Mouse (Mus musculus): Measurements from ENCODE around the gene Gm10717. TPM values are rescaled to one million over a fixed set of nuclear protein-coding genes. Genes with fewer than 3 reads are reported as not detected.
"Not testable (repeated sequence)": the region's sequence is repeated elsewhere in the genome, so short reads cannot be mapped to it uniquely, and the experiment has no call there.

The Gm10717 gene
- polyA plus RNA-seq, 1 experiment from 2014 or later, result 0.26 TPM

GRCm38 (mm10) chr9:3030677-3031318 lies 5.6 kb downstream of the Gm10717 start:
- 43% methylated on average over 3 of the region's 10 CpGs for WGBS
- H3K4me3 ChIP-seq; H3K27me3 ChIP-seq (ENCODE audit: insufficient read depth, poor library complexity, severe bottlenecking): not testable (repeated sequence)

GRCm38 (mm10) chr9:3034299-3034698 lies 9.1 kb downstream of the Gm10717 start, which contains the start of gene Gm17535:
Gm17535 (plus strand) TSS chr9:3034599.
- H3K36me3 ChIP-seq; DNase-seq (ENCODE audit: low spot score); H3K4me3 ChIP-seq; H3K4me1 ChIP-seq (replicated peaks); H3K9me3 ChIP-seq; H3K27ac ChIP-seq; H3K27me3 ChIP-seq (ENCODE audit: insufficient read depth, poor library complexity, severe bottlenecking): not testable (repeated sequence)
- 28% methylated on average over 1 of the region's 8 CpGs for WGBS

More at GRCm38 (mm10) chr9:3030677-3031318, 5.6 kb downstream of the Gm10717 start:
- peak; percentile 96 for DNase-seq (ENCODE audit: low spot score)
- not testable (repeated sequence) for H3K27ac ChIP-seq; H3K36me3 ChIP-seq; H3K4me1 ChIP-seq (replicated peaks); H3K9me3 ChIP-seq

- not testable (repeated sequence) for H3K4me3 ChIP-seq; H3K27ac ChIP-seq; DNase-seq (ENCODE audit: low spot score); H3K27me3 ChIP-seq (ENCODE audit: insufficient read depth, poor library complexity, severe bottlenecking); H3K36me3 ChIP-seq; H3K4me1 ChIP-seq (replicated peaks)
- peaks cover 13% of the 10 kb centered on the region; the same call in 1 of the 2 replicates for H3K9me3 ChIP-seq
- 77% methylated on average over 8 of the region's 8 CpGs for WGBS
These were observed 11.4 kb downstream of the Gm10717 start, which contains the start of gene Gm10715 for GRCm38 (mm10) chr9:3036577-3036976. Gm10715 (plus strand) TSS chr9:3036877.

GRCm38 (mm10) chr9:3038161-3038560 lies 12.9 kb downstream of the Gm10717 start:
- H3K9me3 ChIP-seq, result peaks cover 24% of the 10 kb centered on the region
- DNase-seq (ENCODE audit: low spot score), result peak; percentile 18
- not testable (repeated sequence) for H3K27ac ChIP-seq; H3K27me3 ChIP-seq (ENCODE audit: insufficient read depth, poor library complexity, severe bottlenecking); H3K4me1 ChIP-seq (replicated peaks); H3K4me3 ChIP-seq; H3K36me3 ChIP-seq
- 69% methylated on average over 4 of the region's 4 CpGs for WGBS

Other genes starting within 250 kb of the Gm10717 start
- gene Gm10722, start 24.5 kb upstream of the Gm10717 start, polyA plus RNA-seq (2016; fragmentation: Nextera tagmentation; extraction: Ambion mirVana), result not detected in 2 replicates
- gene Gm11168, start 22.1 kb upstream of the Gm10717 start, polyA plus RNA-seq (2016; fragmentation: Nextera tagmentation; extraction: Ambion mirVana), result not detected in 2 replicates
- gene Gm10721, start 12.3 kb upstream of the Gm10717 start, polyA plus RNA-seq (2016; fragmentation: Nextera tagmentation; extraction: Ambion mirVana), result not detected in 2 replicates
- gene Gm10720, start 9.8 kb upstream of the Gm10717 start, polyA plus RNA-seq (2016; fragmentation: Nextera tagmentation; extraction: Ambion mirVana), result not detected in 2 replicates
- 0.30 TPM in 1 of 2 replicates, not detected in the other for gene Gm10719, start 8.0 kb upstream of the Gm10717 start, polyA plus RNA-seq (2016; fragmentation: Nextera tagmentation; extraction: Ambion mirVana)
- not detected in 2 replicates for gene Gm10718, start 1.9 kb upstream of the Gm10717 start, polyA plus RNA-seq (2016; fragmentation: Nextera tagmentation; extraction: Ambion mirVana)
- not detected in 2 replicates for gene Gm17535, start 9.2 kb downstream of the Gm10717 start, polyA plus RNA-seq (2016; fragmentation: Nextera tagmentation; extraction: Ambion mirVana)
- gene Gm10715, start 11.5 kb downstream of the Gm10717 start, polyA plus RNA-seq (2016; fragmentation: Nextera tagmentation; extraction: Ambion mirVana), result not detected in 2 replicates